ENCODE assay signal across 19 mouse cellular contexts in genomic region chr5:139248846-139249245, GRCm38 (mm10).
"Had no signal": no experiment of that assay in that cellular context is flagged by ENCODE, and none has a peak within 500 bp of the region (broad histone marks: within the 10 kb centered on the region; RNA-seq: fewer than 3 reads in every experiment).

No protein-coding gene starts in this region.

- DNase-seq: kidney, postnatal 14 days; kidney, postnatal 4 days; left cerebral cortex, postnatal 4 days; liver, postnatal 0 days; lung, embryonic 14.5 days; lung, postnatal 10 days; lung, postnatal 4 days; thymus, adult 2 months; thymus, postnatal 14 days; thymus, postnatal 4 days had no signal

- H3K4me3 ChIP-seq: limb, embryonic 12.5 days; limb, embryonic 15.5 days; midbrain, embryonic 12.5 days; myocyte; neural tube, embryonic 13.5 days had no signal

- H3K27me3 ChIP-seq: limb, embryonic 12.5 days; limb, embryonic 15.5 days; midbrain, embryonic 12.5 days; neural tube, embryonic 13.5 days had no signal

- H3K4me2 ChIP-seq: limb, embryonic 12.5 days; limb, embryonic 15.5 days; liver, embryonic 11.5 days; lung, embryonic 14.5 days; midbrain, embryonic 12.5 days; neural tube, embryonic 13.5 days had no signal

- H3K9ac ChIP-seq: limb, embryonic 12.5 days; limb, embryonic 15.5 days; liver, embryonic 14.5 days; liver, postnatal 0 days; lung, embryonic 14.5 days; midbrain, embryonic 12.5 days; neural tube, embryonic 13.5 days had no signal

- H3K9me3 ChIP-seq: limb, embryonic 12.5 days; limb, embryonic 15.5 days; midbrain, embryonic 12.5 days; neural tube, embryonic 13.5 days had no signal

- ATAC-seq: liver, postnatal 0 days; midbrain, embryonic 16.5 days had no signal

- H3K27ac ChIP-seq: limb, embryonic 12.5 days; limb, embryonic 15.5 days; liver, embryonic 14.5 days; midbrain, embryonic 12.5 days; neural tube, embryonic 13.5 days; stomach, postnatal 0 days had no signal
